Mouse (Mus musculus) olfactory bulb, adult 2 months (tissue): ENCODE data around the gene Dennd1a.

Source experiments
- CTCF ChIP-seq: fragments of 200-500 bp; IDR thresholded peaks from 2 replicates; pipeline ENCODE4 v1.5.1; 2012; ENCODE audit warnings: low read depth, mild to moderate bottlenecking, low read length, moderate library complexity; ENCODE audit not compliant: insufficient read depth
- POLR2A ChIP-seq: fragments of 200-500 bp; IDR thresholded peaks from 2 replicates; pipeline ENCODE4 v1.6.1; 2012; ENCODE audit warnings: mild to moderate bottlenecking, low read depth, low read length, moderate library complexity; ENCODE audit not compliant: insufficient read depth

DNA sequence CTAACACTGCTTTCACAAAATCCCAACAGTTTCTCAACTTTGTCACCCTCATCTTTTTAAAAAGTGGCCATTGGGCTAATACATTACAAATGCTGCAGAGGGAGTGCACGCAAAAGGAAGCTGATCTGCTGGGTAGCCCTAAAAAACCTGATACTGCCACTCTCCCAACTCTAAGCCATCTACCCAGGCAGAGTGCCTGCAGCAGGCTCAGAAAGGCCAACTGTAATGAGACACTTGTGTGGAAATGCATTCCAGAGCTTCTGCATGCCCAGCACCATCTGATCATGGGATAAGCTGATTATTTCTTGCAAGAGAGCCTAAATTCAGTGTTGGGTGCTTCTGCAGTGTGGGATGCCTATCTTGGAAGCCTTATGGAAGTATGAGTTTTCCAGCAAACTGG is 49.6 kb downstream of the Dennd1a start:
- TF ChIP-seq CTCF (no peak), POLR2A (no peak)
